Mouse (Mus musculus) layer of hippocampus, adult 9-10 months (tissue): ENCODE data around the gene Stra8.

Experiments
- DNase-seq: peaks from one replicate; pipeline ENCODE4 v3.0.0; 2022; ENCODE audit warnings: low spot score

The Stra8 gene

GRCm38 (mm10) chr6:34919956-34920355 lies at the start of gene Stra8:
Gene Stra8, plus strand, starts transcription at chr6:34920163.
- no peak for DNase-seq

- DNase-seq, result no peak
These were observed 49.2 kb upstream of the Stra8 start for GRCm38 (mm10) chr6:34870724-34871123.

GRCm38 (mm10) chr6:34871929-34872328 lies 48.0 kb upstream of the Stra8 start:
- DNase-seq, result no peak

- DNase-seq, result no peak
These were observed 47.1 kb upstream of the Stra8 start for GRCm38 (mm10) chr6:34872871-34873270.

GRCm38 (mm10) chr6:34874101-34874921 lies 45.7 kb upstream of the Stra8 start:
- DNase-seq, result no peak

- no peak for DNase-seq
These were observed 44.6 kb upstream of the Stra8 start for GRCm38 (mm10) chr6:34875268-34875761.

GRCm38 (mm10) chr6:34875966-34876834 lies 43.8 kb upstream of the Stra8 start:
- DNase-seq, result no peak

GRCm38 (mm10) chr6:34876835-34877156 lies 43.2 kb upstream of the Stra8 start:
- DNase-seq, result no peak

GRCm38 (mm10) chr6:34877509-34878321 lies 42.2 kb upstream of the Stra8 start, which contains the start of gene Cyren:
Gene Cyren, minus strand, starts transcription at chr6:34878060.
- DNase-seq, result peak; percentile 47

- DNase-seq, result no peak
These were observed 40.7 kb upstream of the Stra8 start for GRCm38 (mm10) chr6:34879101-34879740.

GRCm38 (mm10) chr6:34879911-34880475 lies 40.0 kb upstream of the Stra8 start:
- DNase-seq, result no peak

- no peak for DNase-seq
These were observed 35.2 kb upstream of the Stra8 start for GRCm38 (mm10) chr6:34884724-34885123.

- no peak for DNase-seq
These were observed 32.7 kb upstream of the Stra8 start for GRCm38 (mm10) chr6:34887131-34887850.

- DNase-seq, result no peak
These were observed 30.8 kb upstream of the Stra8 start for GRCm38 (mm10) chr6:34889185-34889584.

- DNase-seq, result no peak
These were observed 24.4 kb upstream of the Stra8 start for GRCm38 (mm10) chr6:34895569-34895968.

- DNase-seq, result no peak
These were observed 23.7 kb upstream of the Stra8 start for GRCm38 (mm10) chr6:34896168-34896780.

- no peak for DNase-seq
These were observed 20.8 kb upstream of the Stra8 start for GRCm38 (mm10) chr6:34899127-34899526.

GRCm38 (mm10) chr6:34900990-34901389 lies 19.0 kb upstream of the Stra8 start:
- no peak for DNase-seq

GRCm38 (mm10) chr6:34901911-34902444 lies 18.0 kb upstream of the Stra8 start:
- DNase-seq, result no peak

- DNase-seq, result no peak
These were observed 17.4 kb upstream of the Stra8 start for GRCm38 (mm10) chr6:34902578-34902977.
